Mouse (Mus musculus) hindbrain, embryonic 12.5 days (tissue): ENCODE measurements at regions not wholly inside any gene's neighbourhood (a gene's known extent, or its start where the extent isn't known, plus 50 kb on each side); places are given as distances from the start of the nearest gene placed in this dataset.

ENCODE experiments used
- ATAC-seq: fragments of 200-750 bp; cut with Nextera tagmentation; 2 replicates; pipeline ENCODE4 v1.8.0; 2017; ENCODE audit warnings: moderate TSS enrichment; ENCODE audit not compliant: low FRiP score
- H3K27ac ChIP-seq: fragments of 300-500 bp; sonication (generic); 2 replicates; pipeline ENCODE4 v1.5.1; 2016; ENCODE audit warnings: mild to moderate bottlenecking
- H3K27me3 ChIP-seq: fragments of 300-500 bp; sonication (generic); 2 replicates; pipeline ENCODE4 v1.6.1; 2016; ENCODE audit warnings: mild to moderate bottlenecking
- H3K36me3 ChIP-seq: fragments of 300-500 bp; sonication (generic); 2 replicates; pipeline ENCODE4 v1.6.1; 2016; ENCODE audit warnings: mild to moderate bottlenecking
- H3K4me1 ChIP-seq: fragments of 300-500 bp; sonication (generic); 2 replicates; pipeline ENCODE4 v1.6.1; 2016
- H3K4me2 ChIP-seq: fragments of 300-500 bp; sonication (generic); replicated peaks from 2 replicates; pipeline ENCODE4 v1.6.1; 2016; ENCODE audit warnings: mild to moderate bottlenecking
- H3K4me3 ChIP-seq: fragments of 300-500 bp; sonication (generic); 2 replicates; pipeline ENCODE4 v1.5.1; 2016; ENCODE audit warnings: mild to moderate bottlenecking
- H3K9ac ChIP-seq: fragments of 300-500 bp; sonication (generic); 2 replicates; pipeline ENCODE4 v1.6.1; 2016; ENCODE audit warnings: mild to moderate bottlenecking, moderate library complexity
- H3K9me3 ChIP-seq: fragments of 300-500 bp; sonication (generic); replicated peaks from 2 replicates; pipeline ENCODE4 v1.6.1; 2016; ENCODE audit warnings: mild to moderate bottlenecking
- WGBS: fragments of 180-500 bp; shearing (Covaris S2); methylation state at CpG from one replicate; pipeline ENCODE4 v1.1.7; 2016; 5-methylcytosine and 5-hydroxymethylcytosine counted together

- no peak overlapping the region for H3K4me3 ChIP-seq
- H3K36me3 ChIP-seq: no peaks in the 10 kb centered on the region
- no peak for ATAC-seq
- no peak overlapping the region for H3K4me2 ChIP-seq
- no peaks in the 10 kb centered on the region for H3K9me3 ChIP-seq
- no peaks in the 10 kb centered on the region for H3K27me3 ChIP-seq
- 91% methylated on average over 6 of the region's 6 CpGs for WGBS
- no peak overlapping the region for H3K9ac ChIP-seq
- H3K4me1 ChIP-seq: no peaks in the 10 kb centered on the region
- H3K27ac ChIP-seq: no peak overlapping the region
Observed at GRCm38 (mm10) chr5:47794639-47795272, 188.2 kb upstream of the Slit2 start.

- Histone ChIP-seq H3K27ac (no peak overlapping the region), H3K4me2 (no peak overlapping the region), H3K4me1 (no peaks in the 10 kb centered on the region), H3K9ac (no peak overlapping the region), H3K9me3 (no peaks in the 10 kb centered on the region), H3K36me3 (no peaks in the 10 kb centered on the region), H3K4me3 (no peak overlapping the region), H3K27me3 (no peaks in the 10 kb centered on the region)
- WGBS: 81% methylated on average over 3 of the region's 3 CpGs
- no peak for ATAC-seq
Observed at GRCm38 (mm10) chr5:47795273-47795672, 187.7 kb upstream of the Slit2 start.

GRCm38 (mm10) chr5:47820936-47821335 lies 162.0 kb upstream of the Slit2 start:
- no peak for ATAC-seq
- Histone ChIP-seq H3K27me3 (no peaks in the 10 kb centered on the region), H3K9ac (no peak overlapping the region), H3K9me3 (no peaks in the 10 kb centered on the region), H3K36me3 (no peaks in the 10 kb centered on the region), H3K4me2 (no peak overlapping the region), H3K4me3 (no peak overlapping the region), H3K27ac (no peak overlapping the region), H3K4me1 (no peaks in the 10 kb centered on the region)
- WGBS: 91% methylated on average over 1 of the region's 1 CpGs

GRCm38 (mm10) chr5:47837998-47838397 lies 144.9 kb upstream of the Slit2 start:
- Histone ChIP-seq H3K36me3 (no peaks in the 10 kb centered on the region), H3K4me3 (no peak overlapping the region), H3K4me2 (no peak overlapping the region), H3K27ac (no peak overlapping the region), H3K9me3 (no peaks in the 10 kb centered on the region), H3K27me3 (no peaks in the 10 kb centered on the region), H3K9ac (no peak overlapping the region), H3K4me1 (no peaks in the 10 kb centered on the region)
- 93% methylated on average over 3 of the region's 3 CpGs for WGBS
- ATAC-seq: no peak

- Histone ChIP-seq H3K4me2 (no peak overlapping the region), H3K27ac (no peak overlapping the region), H3K27me3 (no peaks in the 10 kb centered on the region), H3K4me3 (no peak overlapping the region), H3K36me3 (no peaks in the 10 kb centered on the region), H3K4me1 (no peaks in the 10 kb centered on the region), H3K9ac (no peak overlapping the region), H3K9me3 (no peaks in the 10 kb centered on the region)
- 57% methylated on average over 5 of the region's 5 CpGs for WGBS
- no peak for ATAC-seq
Observed at GRCm38 (mm10) chr5:47869701-47870100, 113.2 kb upstream of the Slit2 start.
